Mouse (Mus musculus) neural tube, embryonic 11.5 days (tissue): Measurements from ENCODE around the gene Sag. TPM values are rescaled to one million over a fixed set of nuclear protein-coding genes. Genes with fewer than 3 reads are reported as not detected.

Source experiments
- ATAC-seq: fragments of 200-750 bp; cut with Nextera tagmentation; 2 replicates; pipeline ENCODE4 v1.8.0; 2017; ENCODE audit warnings: moderate number of reproducible peaks, mild to moderate bottlenecking, moderate TSS enrichment, moderate library complexity; ENCODE audit not compliant: insufficient read depth, low FRiP score, low TSS enrichment
- DNase-seq: peaks from one replicate; pipeline ENCODE4 v3.0.0-alpha.2; 2015; ENCODE audit warnings: low spot score
- H3K27ac ChIP-seq: fragments of 300-500 bp; sonication (generic); 2 replicates; pipeline ENCODE4 v1.5.1; 2014; ENCODE audit warnings: low read depth, mild to moderate bottlenecking, low read length
- H3K27me3 ChIP-seq: fragments of 300-500 bp; sonication (generic); 2 replicates; pipeline ENCODE4 v1.6.1; 2014; ENCODE audit warnings: mild to moderate bottlenecking, low read length, mixed read lengths; ENCODE audit not compliant: control insufficient read depth, insufficient read depth
- H3K36me3 ChIP-seq: fragments of 300-500 bp; sonication (generic); 2 replicates; pipeline ENCODE4 v1.6.1; 2014; ENCODE audit warnings: mild to moderate bottlenecking, low read length, moderate library complexity, mixed read lengths; ENCODE audit not compliant: control insufficient read depth, insufficient read depth
- H3K4me1 ChIP-seq: fragments of 300-500 bp; sonication (generic); 2 replicates; pipeline ENCODE4 v1.6.1; 2014; ENCODE audit warnings: low read length, mixed read lengths; ENCODE audit not compliant: control insufficient read depth, insufficient read depth
- H3K4me2 ChIP-seq: fragments of 300-500 bp; sonication (generic); 2 replicates; pipeline ENCODE4 v1.6.1; 2014; ENCODE audit warnings: low read depth, mild to moderate bottlenecking, moderate library complexity
- H3K4me3 ChIP-seq: fragments of 300-500 bp; sonication (generic); 2 replicates; pipeline ENCODE4 v1.5.1; 2014; ENCODE audit warnings: low read depth, low read length
- H3K9ac ChIP-seq: fragments of 300-500 bp; sonication (generic); 2 replicates; pipeline ENCODE4 v1.6.1; 2014; ENCODE audit warnings: mild to moderate bottlenecking, low read length
- H3K9me3 ChIP-seq: fragments of 300-500 bp; sonication (generic); 2 replicates; pipeline ENCODE4 v1.6.1; 2016; ENCODE audit warnings: low read length; ENCODE audit not compliant: control insufficient read depth
- WGBS: fragments of 180-500 bp; shearing (Covaris S2); extraction: QIAGEN DNeasy Blood & Tissue Kit; methylation state at CpG from one replicate; pipeline ENCODE4 v1.1.7; 2014; 5-methylcytosine and 5-hydroxymethylcytosine counted together
- polyA plus RNA-seq: library from polyadenylated mRNA; unstranded; fragments of >200 nt; fragmentation: Nextera tagmentation; extraction: Ambion mirVana; gene quantifications from 2 replicates; pipeline ENCODE4 v1.2.1, GENCODE M21; 2014

Sag gene
- polyA plus RNA-seq: 1.8 and 2.2 TPM in 2 replicates

DNA sequence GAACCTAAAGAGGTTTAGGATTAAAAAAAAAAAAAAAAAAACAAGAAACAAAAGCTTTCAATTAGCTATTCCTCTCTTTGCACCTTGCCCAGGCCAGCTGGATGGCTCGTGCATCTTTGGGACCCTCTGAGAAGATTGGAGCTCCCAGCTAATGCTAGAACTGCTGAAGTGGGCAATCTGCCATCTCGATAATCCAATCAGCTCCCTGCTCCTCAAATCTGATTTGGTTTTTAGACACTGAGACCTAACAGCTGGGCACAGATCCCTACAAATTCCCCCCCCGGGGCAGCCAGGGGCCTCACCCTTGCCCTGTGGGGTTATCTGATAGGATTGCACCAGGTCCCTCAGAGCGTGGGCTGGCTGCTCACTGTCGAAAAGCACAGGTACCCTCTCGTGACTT, at the start of gene Sag:
Gene Sag (plus strand): TSS at position 105 of the 400 bp plus-strand sequence.
- Histone ChIP-seq H3K9me3 (no peaks in the 10 kb centered on the region), H3K9ac (no peak within 1 kb of the TSS), H3K36me3 (no peaks in the 10 kb centered on the region), H3K4me1 (no peaks in the 10 kb centered on the region), H3K27me3 (no peaks in the 10 kb centered on the region), H3K27ac (no peak within 1 kb of the TSS), H3K4me2 (no peak within 1 kb of the TSS), H3K4me3 (no peak within 1 kb of the TSS)
- DNase-seq: no peak
- no peak for ATAC-seq
- WGBS: 91% methylated on average over 6 of the region's 6 CpGs

DNA sequence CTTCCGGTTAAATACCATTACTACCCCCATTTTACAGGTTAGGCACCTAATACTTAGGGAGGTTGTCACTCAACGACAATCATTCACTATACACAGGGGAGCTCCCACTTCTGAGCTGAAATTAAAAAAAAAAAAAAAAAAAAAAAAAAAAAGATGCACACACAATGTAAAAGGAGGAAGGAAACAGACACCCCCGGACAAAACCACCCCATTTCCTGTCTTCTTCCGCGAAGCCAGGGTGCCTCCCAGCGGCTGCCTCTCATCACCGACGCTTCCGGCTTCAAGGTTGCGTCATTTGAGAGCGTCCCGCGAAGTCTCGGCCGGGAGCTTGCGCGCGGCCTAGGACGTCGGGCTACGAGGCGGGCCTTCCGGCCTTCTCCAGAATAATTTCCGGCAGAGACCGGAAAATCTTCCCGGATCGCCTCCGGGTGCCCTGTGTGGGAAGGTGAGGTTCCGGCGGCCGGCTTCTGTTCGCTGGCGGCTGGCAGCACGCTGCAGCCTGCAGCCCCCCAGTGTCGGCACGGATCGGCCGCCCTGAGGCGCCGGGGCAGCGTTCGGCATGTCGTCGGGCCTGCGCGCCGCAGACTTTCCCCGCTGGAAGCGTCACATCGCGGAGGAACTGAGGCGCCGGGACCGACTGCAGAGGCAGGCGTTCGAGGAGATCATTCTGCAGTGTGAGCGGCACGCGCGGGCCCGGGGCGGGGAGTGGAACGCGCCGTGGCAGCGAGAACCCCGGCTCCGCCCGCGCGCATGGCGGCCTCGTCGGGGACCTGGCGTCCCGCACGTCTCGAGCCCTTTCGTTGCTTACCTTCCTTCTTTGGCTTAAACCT, 47.6 kb upstream of the Sag start, which contains the start of gene Atg16l1:
Gene Atg16l1 (plus strand): TSS at position 230 of the 830 bp plus-strand sequence.
- Histone ChIP-seq H3K9me3 (no peaks in the 10 kb centered on the region), H3K27ac (peak within 1 kb of the TSS; percentile 81), H3K36me3 (peaks cover 2% of the 10 kb centered on the region; the same call in 1 of the 2 replicates), H3K4me3 (peak within 1 kb of the TSS; percentile 86), H3K4me1 (0 out of 2 replicates have a peak, but pooled peaks cover 4% of the 10 kb centered on the region), H3K4me2 (peak within 1 kb of the TSS; percentile 44), H3K9ac (peak within 1 kb of the TSS; percentile 96), H3K27me3 (no peaks in the 10 kb centered on the region)
- ATAC-seq: peak; percentile 98
- 1% methylated on average over 74 of the region's 79 CpGs for WGBS
- peak; percentile 95 for DNase-seq

DNA sequence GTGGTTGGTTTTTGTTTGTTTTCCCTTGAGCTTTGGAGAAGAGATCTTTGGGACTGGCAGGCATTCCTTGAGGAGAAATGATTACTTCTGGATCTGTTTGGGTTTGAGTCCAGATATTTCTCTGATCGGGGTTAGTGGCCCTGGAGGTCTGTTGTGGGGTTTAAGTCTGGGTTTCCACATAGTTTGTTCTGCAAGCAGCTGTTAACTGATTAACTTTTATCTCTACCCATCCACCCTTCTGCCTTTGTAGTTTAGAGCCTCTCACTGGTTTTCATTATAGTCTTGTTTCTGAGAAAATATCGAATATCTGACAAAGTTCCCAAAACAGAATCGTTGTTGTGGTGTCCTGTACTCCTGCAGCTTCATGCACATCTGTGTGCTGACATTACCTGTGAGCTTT, 39.7 kb upstream of the Sag start:
- no peaks in the 10 kb centered on the region for H3K4me1 ChIP-seq
- no peak overlapping the region for H3K9ac ChIP-seq
- no peak overlapping the region for H3K4me3 ChIP-seq
- H3K27me3 ChIP-seq: no peaks in the 10 kb centered on the region
- ATAC-seq: no peak
- no peak overlapping the region for H3K4me2 ChIP-seq
- no peak overlapping the region for H3K27ac ChIP-seq
- WGBS: 94% methylated on average over 3 of the region's 3 CpGs
- H3K36me3 ChIP-seq: peaks cover 24% of the 10 kb centered on the region
- no peaks in the 10 kb centered on the region for H3K9me3 ChIP-seq
- no peak for DNase-seq

- Histone ChIP-seq H3K4me1 (no peaks in the 10 kb centered on the region), H3K27ac (no peak overlapping the region), H3K9me3 (no peaks in the 10 kb centered on the region), H3K9ac (no peak overlapping the region), H3K4me2 (no peak overlapping the region), H3K4me3 (no peak overlapping the region), H3K36me3 (peaks cover 26% of the 10 kb centered on the region), H3K27me3 (no peaks in the 10 kb centered on the region)
- ATAC-seq (no peak), DNase-seq (no peak)
- WGBS: 85% methylated on average over 2 of the region's 2 CpGs
These were observed 37.7 kb upstream of the Sag start for GRCm38 (mm10) chr1:87765741-87766140.

DNA sequence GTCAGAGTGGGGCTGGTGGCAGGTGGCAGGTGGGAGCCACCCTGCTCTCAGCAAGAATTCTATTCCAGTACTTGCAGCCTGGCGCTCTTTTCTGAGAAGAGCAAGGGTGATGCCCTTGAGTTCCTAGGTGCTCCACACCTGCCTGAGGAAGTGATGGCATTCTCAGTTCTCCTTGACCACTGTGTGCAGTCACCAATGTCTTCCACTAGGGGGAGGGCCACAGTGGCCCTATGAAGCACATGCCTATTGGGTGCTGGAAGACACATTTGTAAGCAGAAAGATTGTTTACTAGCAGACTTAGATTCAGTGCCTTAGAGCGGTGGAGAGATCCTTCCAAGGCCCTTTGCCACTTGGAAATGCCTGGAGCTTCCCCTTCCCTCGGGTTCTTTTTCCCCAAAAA, 37.2 kb upstream of the Sag start:
- no peak for ATAC-seq
- Histone ChIP-seq H3K9ac (no peak overlapping the region), H3K27me3 (no peaks in the 10 kb centered on the region), H3K4me3 (no peak overlapping the region), H3K4me1 (no peaks in the 10 kb centered on the region), H3K9me3 (no peaks in the 10 kb centered on the region), H3K4me2 (no peak overlapping the region), H3K36me3 (peaks cover 28% of the 10 kb centered on the region), H3K27ac (no peak overlapping the region)
- 91% methylated on average over 3 of the region's 3 CpGs for WGBS
- no peak for DNase-seq

GRCm38 (mm10) chr1:87769263-87769662, 34.2 kb upstream of the Sag start:
- H3K9ac ChIP-seq: no peak overlapping the region
- WGBS: 94% methylated on average over 2 of the region's 2 CpGs
- H3K4me2 ChIP-seq: no peak overlapping the region
- no peak overlapping the region for H3K4me3 ChIP-seq
- no peak overlapping the region for H3K27ac ChIP-seq
- DNase-seq: no peak
- no peak for ATAC-seq
- H3K4me1 ChIP-seq: no peaks in the 10 kb centered on the region
- no peaks in the 10 kb centered on the region for H3K27me3 ChIP-seq
- peaks cover 39% of the 10 kb centered on the region for H3K36me3 ChIP-seq
- no peaks in the 10 kb centered on the region for H3K9me3 ChIP-seq

- H3K4me1 ChIP-seq: no peaks in the 10 kb centered on the region
- WGBS: 98% methylated on average over 3 of the region's 3 CpGs
- no peak overlapping the region for H3K4me3 ChIP-seq
- no peak overlapping the region for H3K4me2 ChIP-seq
- no peaks in the 10 kb centered on the region for H3K27me3 ChIP-seq
- H3K9ac ChIP-seq: no peak overlapping the region
- DNase-seq (no peak), ATAC-seq (no peak)
- H3K9me3 ChIP-seq: no peaks in the 10 kb centered on the region
- peaks cover 40% of the 10 kb centered on the region for H3K36me3 ChIP-seq
- H3K27ac ChIP-seq: no peak overlapping the region
These were observed 33.0 kb upstream of the Sag start for GRCm38 (mm10) chr1:87770486-87770885.

- Histone ChIP-seq H3K4me1 (no peaks in the 10 kb centered on the region), H3K9ac (no peak overlapping the region), H3K27me3 (no peaks in the 10 kb centered on the region), H3K9me3 (no peaks in the 10 kb centered on the region), H3K27ac (no peak overlapping the region), H3K4me3 (no peak overlapping the region), H3K36me3 (peaks cover 33% of the 10 kb centered on the region), H3K4me2 (no peak overlapping the region)
- DNase-seq (no peak), ATAC-seq (no peak)
- 97% methylated on average over 3 of the region's 3 CpGs for WGBS
These were observed 31.8 kb upstream of the Sag start for GRCm38 (mm10) chr1:87771724-87772123.

DNA sequence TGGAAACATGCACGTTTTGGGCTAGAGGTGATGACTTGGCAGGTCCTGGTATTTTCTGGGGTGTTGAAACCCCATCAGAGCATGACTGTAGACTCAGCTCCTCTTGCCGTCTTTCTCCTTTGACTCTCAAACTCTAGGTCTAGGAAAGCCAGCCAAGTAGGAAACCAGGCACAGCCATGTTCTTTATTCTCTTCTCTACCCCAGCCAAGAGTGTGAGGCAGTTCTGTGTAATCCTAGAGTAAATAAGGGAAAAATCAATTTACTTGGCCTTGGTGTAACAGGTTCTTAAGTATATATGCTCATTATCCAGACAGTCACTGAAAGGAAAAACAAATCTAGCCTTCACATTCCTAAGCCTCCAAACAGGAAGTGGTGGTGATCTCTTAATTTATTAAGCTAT, 30.1 kb upstream of the Sag start:
- DNase-seq: no peak
- Histone ChIP-seq H3K4me2 (no peak overlapping the region), H3K27ac (no peak overlapping the region), H3K4me1 (no peaks in the 10 kb centered on the region), H3K9me3 (no peaks in the 10 kb centered on the region), H3K27me3 (no peaks in the 10 kb centered on the region), H3K9ac (no peak overlapping the region), H3K4me3 (no peak overlapping the region), H3K36me3 (peaks cover 28% of the 10 kb centered on the region)
- no peak for ATAC-seq
- WGBS: 91% methylated on average over 2 of the region's 2 CpGs
